18 mouse cellular contexts compared by ENCODE assay signal in the genomic region with DNA sequence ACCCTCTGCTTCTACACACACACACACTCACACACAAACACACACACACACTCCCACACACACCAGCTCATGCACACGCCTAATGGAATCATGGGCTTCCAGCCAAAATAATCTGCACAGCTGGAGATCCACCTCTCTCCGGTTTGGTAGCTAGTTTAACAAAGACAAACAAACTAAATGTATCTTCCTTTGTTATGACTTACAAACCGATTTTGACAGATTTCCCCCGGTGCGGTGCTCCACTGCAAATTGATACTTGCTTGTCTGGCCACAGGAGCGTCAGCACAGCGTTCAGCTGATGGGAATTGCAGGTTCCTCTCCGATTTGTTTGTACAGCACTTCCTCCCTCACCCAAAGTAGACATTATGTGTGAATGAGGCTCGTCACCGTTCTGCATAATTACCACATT.
DNase-seq lines count a peak whose midpoint lies in the region; ATAC-seq and TF ChIP-seq lines count a peak whose summit lies in the region.
"Had no signal": no experiment of that assay in that cellular context is flagged by ENCODE, and none has a peak within 500 bp of the region (broad histone marks: within the 10 kb centered on the region; RNA-seq: fewer than 3 reads in every experiment).

No protein-coding gene starts in this region.

- H3K36me3 ChIP-seq in forebrain, embryonic 14.5 days (ENCODE audit: control insufficient read depth, insufficient read depth, low read length) = no peaks in the 10 kb centered on the region
- H3K36me3 ChIP-seq in forebrain, embryonic 12.5 days (replicated peaks) = no peaks in the 10 kb centered on the region
- no peaks in the 10 kb centered on the region for H3K36me3 ChIP-seq in hindbrain, postnatal 0 days (ENCODE audit: insufficient read depth, low read length)
- no peaks in the 10 kb centered on the region for H3K36me3 ChIP-seq in hindbrain, embryonic 12.5 days
- H3K36me3 ChIP-seq: heart, embryonic 15.5 days; midbrain, embryonic 13.5 days had no signal

- TF ChIP-seq CTCF in hindbrain, postnatal 0 days (IDR thresholded peaks at IDR 0.05; ENCODE audit: low read depth) = no peak

- 49% methylated on average over 10 of the region's 10 CpGs for WGBS in forebrain, embryonic 14.5 days
- WGBS in forebrain, embryonic 12.5 days = 59% methylated on average over 10 of the region's 10 CpGs
- 42% methylated on average over 10 of the region's 10 CpGs for WGBS in hindbrain, postnatal 0 days
- 58% methylated on average over 10 of the region's 10 CpGs for WGBS in hindbrain, embryonic 12.5 days

- ATAC-seq in forebrain, embryonic 14.5 days = 0 out of 2 replicates have a peak, but pooled peaks have one; percentile 37
- no peak for ATAC-seq in forebrain, embryonic 12.5 days (ENCODE audit: low FRiP score)
- no peak for ATAC-seq in hindbrain, postnatal 0 days
- ATAC-seq in hindbrain, embryonic 12.5 days (ENCODE audit: low FRiP score) = no peak
- ATAC-seq: midbrain, embryonic 13.5 days had no signal

- H3K4me3 ChIP-seq in forebrain, embryonic 14.5 days (ENCODE audit: low read depth, low read length) = no peak overlapping the region
- no peak overlapping the region for H3K4me3 ChIP-seq in forebrain, embryonic 12.5 days (replicated peaks)
- H3K4me3 ChIP-seq in hindbrain, postnatal 0 days (ENCODE audit: low read length) = no peak overlapping the region
- no peak overlapping the region for H3K4me3 ChIP-seq in hindbrain, embryonic 12.5 days
- H3K4me3 ChIP-seq: heart, embryonic 15.5 days; midbrain, embryonic 13.5 days had no signal

- H3K9me3 ChIP-seq in forebrain, embryonic 14.5 days (replicated peaks; ENCODE audit: control insufficient read depth, low read length) = no peaks in the 10 kb centered on the region
- H3K9me3 ChIP-seq in forebrain, embryonic 12.5 days = no peaks in the 10 kb centered on the region
- H3K9me3 ChIP-seq in hindbrain, postnatal 0 days (ENCODE audit: low read length) = no peaks in the 10 kb centered on the region
- H3K9me3 ChIP-seq in hindbrain, embryonic 12.5 days (replicated peaks) = no peaks in the 10 kb centered on the region
- H3K9me3 ChIP-seq: heart, embryonic 15.5 days; midbrain, embryonic 13.5 days had no signal

- H3K4me1 ChIP-seq in forebrain, embryonic 14.5 days (ENCODE audit: control insufficient read depth, insufficient read depth, low read length) = no peaks in the 10 kb centered on the region
- H3K4me1 ChIP-seq in forebrain, embryonic 12.5 days = no peaks in the 10 kb centered on the region; the same call in 1 of the 2 replicates
- H3K4me1 ChIP-seq in hindbrain, postnatal 0 days (ENCODE audit: insufficient read depth, low read length) = 0 out of 2 replicates have a peak, but pooled peaks cover 4% of the 10 kb centered on the region
- H3K4me1 ChIP-seq in hindbrain, embryonic 12.5 days = peaks cover 3% of the 10 kb centered on the region; the same call in 1 of the 2 replicates
- H3K4me1 ChIP-seq: heart, embryonic 15.5 days had no signal

- H3K4me2 ChIP-seq in forebrain, embryonic 14.5 days (ENCODE audit: low read length) = no peak overlapping the region
- H3K4me2 ChIP-seq in forebrain, embryonic 12.5 days = no peak overlapping the region
- H3K4me2 ChIP-seq in hindbrain, postnatal 0 days (ENCODE audit: low read depth, low read length) = no peak overlapping the region
- H3K4me2 ChIP-seq in hindbrain, embryonic 12.5 days (replicated peaks) = no peak overlapping the region
- H3K4me2 ChIP-seq: heart, embryonic 15.5 days; midbrain, embryonic 13.5 days had no signal

- H3K27me3 ChIP-seq in forebrain, embryonic 14.5 days (replicated peaks; ENCODE audit: control insufficient read depth, insufficient read depth, low read length) = no peaks in the 10 kb centered on the region
- no peaks in the 10 kb centered on the region for H3K27me3 ChIP-seq in forebrain, embryonic 12.5 days
- H3K27me3 ChIP-seq in hindbrain, postnatal 0 days (ENCODE audit: insufficient read depth, low read length) = no peaks in the 10 kb centered on the region
- H3K27me3 ChIP-seq in hindbrain, embryonic 12.5 days = no peaks in the 10 kb centered on the region
- H3K27me3 ChIP-seq: heart, embryonic 15.5 days; midbrain, embryonic 13.5 days had no signal

- DNase-seq in forebrain, embryonic 14.5 days (ENCODE audit: low spot score) = peak; percentile 34
- peak; percentile 31 for DNase-seq in hindbrain, postnatal 0 days (ENCODE audit: low spot score)
- peak; percentile 30 for DNase-seq in testis, postnatal 14 days (ENCODE audit: low spot score)
- no peak for DNase-seq in testis, postnatal 10 days (ENCODE audit: low spot score)
- peak; percentile 23 for DNase-seq in telencephalon, adult 2 months (ENCODE audit: low read depth, low spot score)
- no peak for DNase-seq in spleen, postnatal 10 days (ENCODE audit: low spot score in 2 of 2)
- DNase-seq: adrenal gland, postnatal 14 days; cerebellum, postnatal 25 days; kidney, postnatal 14 days; layer of hippocampus, postnatal 36 days; left cerebral cortex, postnatal 4 days; lung, postnatal 4 days; thymus, adult 2 months had no signal

- H3K27ac ChIP-seq in forebrain, embryonic 14.5 days (ENCODE audit: low read depth, low read length) = no peak overlapping the region
- no peak overlapping the region for H3K27ac ChIP-seq in forebrain, embryonic 12.5 days
- H3K27ac ChIP-seq in hindbrain, postnatal 0 days = no peak overlapping the region
- no peak overlapping the region for H3K27ac ChIP-seq in hindbrain, embryonic 12.5 days
- H3K27ac ChIP-seq: heart, embryonic 15.5 days; liver, embryonic 14.5 days; midbrain, embryonic 13.5 days had no signal

- no peak overlapping the region for H3K9ac ChIP-seq in forebrain, embryonic 14.5 days (ENCODE audit: low read length)
- no peak overlapping the region for H3K9ac ChIP-seq in forebrain, embryonic 12.5 days
- no peak overlapping the region for H3K9ac ChIP-seq in hindbrain, postnatal 0 days (replicated peaks; ENCODE audit: low read length)
- H3K9ac ChIP-seq in hindbrain, embryonic 12.5 days = no peak overlapping the region
- H3K9ac ChIP-seq: heart, embryonic 15.5 days; liver, embryonic 14.5 days; midbrain, embryonic 13.5 days had no signal

Comparison
In these comparisons a context has a peak if more than half of its experiments do, and no peak if none do; other contexts are left out.
1. DNase-seq: peak in forebrain, embryonic 14.5 days (single experiment), hindbrain, postnatal 0 days (single experiment), testis, postnatal 14 days (single experiment) and telencephalon, adult 2 months (single experiment); none in testis, postnatal 10 days (single experiment) and spleen, postnatal 10 days (0 of 2).